Mouse (Mus musculus) spleen, postnatal 4 days (tissue): ENCODE measurements around the gene Ctcfl.

Source experiments
- DNase-seq, 2 experiments: peaks; one replicate each; pipeline ENCODE4 v3.0.0; 2022; ENCODE audit warnings: low spot score in 2 of 2

Ctcfl gene

GRCm38 (mm10) chr2:173083106-173083505, 36.2 kb downstream of the Ctcfl start:
- no peak for DNase-seq

- no peak for DNase-seq
Measured at GRCm38 (mm10) chr2:173082706-173083105, 36.6 kb downstream of the Ctcfl start.

DNA sequence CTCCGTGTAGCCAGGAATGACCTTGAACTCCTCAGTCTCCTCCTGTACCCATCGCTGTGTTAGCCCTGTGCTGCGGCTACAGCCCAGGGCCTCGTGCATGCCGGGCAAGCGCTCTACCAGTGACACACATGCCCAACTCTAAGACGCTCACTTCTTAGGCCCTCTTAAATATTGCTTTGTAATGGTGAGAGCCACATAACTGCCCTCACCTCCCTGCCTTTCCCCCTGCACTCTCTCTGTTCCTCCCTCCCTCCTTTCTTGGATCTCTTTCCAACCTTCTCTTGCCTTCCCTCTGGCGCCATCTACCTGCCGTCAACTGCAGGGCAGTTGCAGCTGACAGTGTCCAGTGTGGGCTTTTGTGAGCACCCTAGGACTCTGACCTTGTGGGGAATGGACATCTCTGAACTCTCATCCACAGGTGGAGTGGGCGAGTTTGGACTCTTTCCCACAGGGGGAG, 38.5 kb downstream of the Ctcfl start:
- peak; percentile 82 to 91 for DNase-seq

DNA sequence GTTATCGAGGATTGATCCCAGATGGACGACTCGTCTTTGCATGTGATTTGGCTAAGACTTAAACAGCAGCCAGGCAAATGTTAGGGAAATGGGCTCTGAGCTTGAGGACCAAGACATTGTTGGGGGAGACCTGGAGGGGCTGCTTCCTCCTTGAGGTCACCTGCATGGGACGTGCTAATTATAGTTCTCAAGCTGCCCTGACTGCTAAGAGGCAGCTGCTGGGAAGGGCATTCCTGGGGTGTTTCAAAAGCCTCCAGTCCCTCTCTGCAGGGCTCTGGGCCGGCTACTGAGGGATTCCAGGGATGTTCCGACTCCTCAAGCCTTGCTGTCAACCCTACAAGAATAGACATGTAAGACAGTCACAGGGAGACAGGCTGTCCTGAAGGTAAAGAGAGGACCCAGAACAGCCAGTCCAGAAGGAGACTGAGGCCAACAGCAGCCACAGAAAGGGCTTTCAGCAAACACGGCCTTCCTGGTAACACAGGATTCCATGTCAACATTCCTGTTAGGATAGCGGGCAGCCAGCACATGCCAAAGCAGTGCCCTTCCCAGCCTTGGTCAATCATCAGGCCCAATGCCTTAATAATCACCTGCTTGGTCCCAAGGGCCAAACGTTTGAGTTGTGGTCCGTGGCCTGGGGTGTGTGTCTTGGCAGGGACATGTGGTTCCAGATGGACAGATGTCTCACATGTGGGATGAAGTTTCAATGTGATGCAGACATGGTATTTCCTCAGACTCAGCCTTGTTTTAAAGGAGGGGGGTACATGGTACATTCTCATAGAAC, 39.4 kb downstream of the Ctcfl start:
- no peak for DNase-seq

DNA sequence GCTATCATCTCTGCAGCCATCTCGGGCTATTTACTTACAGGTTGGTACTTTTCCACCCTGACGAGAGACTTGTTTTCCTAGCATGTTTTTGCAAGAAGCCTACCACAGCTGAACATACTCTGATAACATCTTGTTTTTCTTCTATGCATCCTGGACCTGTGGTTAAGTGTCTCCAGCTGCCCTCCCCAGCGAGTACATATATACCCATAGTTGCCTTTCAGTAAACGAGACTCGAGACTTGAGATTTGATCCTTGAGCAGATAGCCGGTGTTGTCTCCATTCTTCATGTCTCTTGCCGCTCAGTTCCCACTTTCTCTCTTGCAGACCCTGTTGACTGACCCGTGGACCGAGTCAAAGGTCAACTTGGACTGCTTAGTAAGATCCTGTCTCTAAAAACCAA, 42.4 kb downstream of the Ctcfl start:
- no peak for DNase-seq

- no peak for DNase-seq
Measured at GRCm38 (mm10) chr2:173073666-173074065, 45.7 kb downstream of the Ctcfl start.

DNA sequence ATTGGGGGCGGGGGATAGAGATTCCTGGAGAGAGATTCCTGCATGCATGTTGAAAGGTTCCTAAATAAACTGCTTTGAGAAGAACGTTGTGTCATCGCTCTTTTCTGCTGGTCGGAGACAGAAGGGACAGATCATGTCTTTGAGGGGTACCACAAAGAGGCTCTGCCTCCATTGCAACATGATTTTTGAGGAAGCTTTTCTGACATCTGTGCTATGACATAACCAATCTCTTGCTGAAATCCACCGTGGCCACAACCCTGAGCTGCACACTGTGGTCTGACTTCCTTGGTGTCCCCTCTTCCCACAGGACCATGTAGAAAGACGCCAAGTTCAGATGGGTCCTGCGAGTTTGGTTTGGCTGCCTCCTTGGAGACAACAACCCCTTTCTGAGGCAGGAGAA, 46.4 kb downstream of the Ctcfl start:
- DNase-seq, result no peak

GRCm38 (mm10) chr2:173064864-173065263, 54.5 kb downstream of the Ctcfl start:
- no peak for DNase-seq

GRCm38 (mm10) chr2:173063219-173063618, 56.1 kb downstream of the Ctcfl start:
- no peak for DNase-seq

DNA sequence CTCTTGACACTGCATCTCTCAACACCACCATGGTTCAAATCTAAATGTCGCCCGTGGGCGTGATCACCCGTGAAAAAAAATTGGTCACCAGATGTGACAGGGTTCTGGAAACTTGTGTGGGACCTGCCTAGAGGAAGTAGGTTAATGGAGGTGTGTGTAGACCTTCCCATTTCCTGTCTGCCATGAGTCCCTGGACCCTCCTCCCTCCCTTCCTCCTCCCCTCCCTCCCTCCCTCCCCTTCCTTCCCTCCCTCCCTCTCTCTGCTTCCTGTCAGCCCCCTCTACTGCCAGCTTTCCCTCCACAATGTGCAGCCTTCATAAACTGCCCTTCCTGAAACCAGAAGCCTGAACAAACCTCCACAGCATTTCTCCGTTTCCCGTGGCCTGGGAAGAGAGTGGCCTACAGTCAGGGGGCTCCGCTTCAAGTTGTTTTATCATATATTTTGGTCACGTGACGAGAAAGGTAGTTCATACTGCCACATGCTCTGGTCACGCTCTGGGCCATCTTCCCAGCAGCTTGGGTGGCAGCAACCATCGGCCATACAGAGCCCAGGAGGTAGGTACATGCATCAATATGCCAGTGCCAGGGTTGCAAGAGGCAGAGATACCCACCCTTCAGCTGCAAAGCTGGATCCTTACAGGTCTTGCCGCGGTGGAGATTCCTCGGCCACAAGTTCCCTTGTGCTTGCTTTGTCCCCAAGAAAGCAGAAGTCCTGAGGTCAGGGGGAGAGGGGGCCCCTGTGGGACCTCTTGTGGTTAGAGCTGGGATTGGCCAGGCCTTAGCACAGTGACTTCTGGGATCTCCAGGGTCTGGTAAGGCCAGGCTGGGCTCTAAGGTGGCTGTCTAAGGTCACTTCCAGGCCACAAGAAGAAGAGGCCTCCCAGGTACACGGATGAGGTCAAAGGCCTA, 57.6 kb downstream of the Ctcfl start:
- peak; percentile 65 to 79 for DNase-seq

- peak; percentile 19 to 65 for DNase-seq
Measured at GRCm38 (mm10) chr2:173060450-173060849, 58.9 kb downstream of the Ctcfl start.

- DNase-seq, result no peak
Measured at GRCm38 (mm10) chr2:173058263-173058662, 61.1 kb downstream of the Ctcfl start.

DNA sequence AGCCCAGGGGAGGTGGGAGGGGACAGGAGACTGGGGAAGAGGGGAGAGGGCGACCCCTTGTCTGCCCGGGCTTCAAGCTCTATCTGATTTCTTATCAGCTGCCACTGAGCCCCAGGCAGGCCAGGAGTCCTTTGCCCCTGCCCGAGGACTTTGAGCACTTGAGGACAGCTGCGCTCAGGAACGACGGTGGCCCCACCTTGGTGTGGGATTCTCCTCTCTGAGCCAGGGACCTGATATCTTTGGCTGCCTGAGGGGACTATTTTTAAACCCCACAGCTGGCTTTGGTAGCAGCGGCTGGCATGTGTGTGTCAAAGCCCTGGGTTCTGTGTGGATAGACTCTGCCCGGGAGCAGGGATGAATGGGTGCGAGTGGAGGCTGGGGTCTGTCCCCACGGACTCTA, 61.7 kb downstream of the Ctcfl start:
- DNase-seq, result peak in 1 of 2 experiments; percentile 66

DNA sequence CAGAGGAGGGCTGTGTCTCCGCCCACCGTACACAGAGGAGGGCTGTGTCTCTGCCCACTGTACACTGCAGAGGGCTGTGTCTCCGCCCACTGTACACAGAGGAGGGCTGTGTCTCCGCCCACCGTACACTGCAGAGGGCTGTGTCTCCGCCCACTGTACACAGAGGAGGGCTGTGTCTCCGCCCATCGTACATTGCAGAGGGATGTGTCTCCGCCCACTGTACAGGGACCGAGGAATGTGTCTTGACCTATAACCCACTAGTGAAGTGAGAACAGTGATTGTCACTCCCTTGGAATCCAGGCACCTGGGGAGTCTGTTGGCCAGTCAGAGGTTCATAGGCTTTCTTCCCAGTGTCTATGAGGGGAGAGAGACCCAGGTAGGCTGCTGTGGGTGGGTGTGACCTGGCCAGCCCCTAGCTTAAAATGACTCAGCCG, 62.4 kb downstream of the Ctcfl start:
- peak; percentile 44 to 64 for DNase-seq

GRCm38 (mm10) chr2:173056303-173056881, 62.9 kb downstream of the Ctcfl start:
- peak in 1 of 2 experiments; percentile 12 for DNase-seq

DNA sequence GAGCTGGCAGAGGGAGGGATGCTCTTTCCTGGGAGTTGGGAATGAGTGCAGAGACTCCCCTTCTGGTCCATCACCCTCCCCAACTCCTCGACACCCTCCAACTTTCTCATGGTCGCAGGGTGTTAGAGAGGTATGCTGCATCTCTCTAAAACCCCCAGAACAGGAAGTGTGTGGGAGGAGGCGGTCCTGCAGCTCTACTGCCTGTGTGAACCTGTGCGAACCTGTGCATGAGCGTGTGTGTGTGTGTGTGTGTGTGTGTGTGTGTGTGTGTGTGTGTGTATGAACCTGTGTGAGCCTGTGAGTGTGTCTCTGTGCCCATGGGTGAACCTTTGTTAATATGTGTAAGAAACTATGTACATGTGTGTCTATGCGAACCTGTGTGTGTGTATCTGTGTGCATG, 65.5 kb downstream of the Ctcfl start:
- DNase-seq, result peak; percentile 48 to 67

DNA sequence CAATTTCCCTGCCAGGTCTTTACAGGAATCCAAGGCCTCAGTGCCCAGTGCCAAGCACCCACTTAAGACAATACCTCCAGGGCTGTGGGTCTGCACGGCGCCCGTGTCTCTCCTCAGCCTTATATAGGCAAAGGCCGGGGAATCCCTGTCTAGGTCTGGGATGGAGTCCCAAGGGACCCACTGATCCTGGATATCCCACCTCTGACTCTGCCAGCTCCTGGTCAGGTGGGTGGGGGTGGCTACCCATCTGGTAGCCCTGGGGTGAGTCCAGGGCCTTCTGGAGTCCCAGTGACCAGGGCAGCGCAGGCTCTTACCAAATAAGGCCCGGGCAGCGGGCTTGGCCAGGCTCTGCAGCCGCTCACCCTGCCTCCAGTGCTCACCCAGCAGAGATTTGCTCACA, 66.4 kb downstream of the Ctcfl start:
- peak in 1 of 2 experiments; percentile 68 for DNase-seq

- no peak for DNase-seq
Measured at GRCm38 (mm10) chr2:173050604-173051382, 68.5 kb downstream of the Ctcfl start.

GRCm38 (mm10) chr2:173049817-173050216, 69.5 kb downstream of the Ctcfl start:
- no peak for DNase-seq

GRCm38 (mm10) chr2:173049231-173049630, 70.1 kb downstream of the Ctcfl start:
- DNase-seq, result no peak

DNA sequence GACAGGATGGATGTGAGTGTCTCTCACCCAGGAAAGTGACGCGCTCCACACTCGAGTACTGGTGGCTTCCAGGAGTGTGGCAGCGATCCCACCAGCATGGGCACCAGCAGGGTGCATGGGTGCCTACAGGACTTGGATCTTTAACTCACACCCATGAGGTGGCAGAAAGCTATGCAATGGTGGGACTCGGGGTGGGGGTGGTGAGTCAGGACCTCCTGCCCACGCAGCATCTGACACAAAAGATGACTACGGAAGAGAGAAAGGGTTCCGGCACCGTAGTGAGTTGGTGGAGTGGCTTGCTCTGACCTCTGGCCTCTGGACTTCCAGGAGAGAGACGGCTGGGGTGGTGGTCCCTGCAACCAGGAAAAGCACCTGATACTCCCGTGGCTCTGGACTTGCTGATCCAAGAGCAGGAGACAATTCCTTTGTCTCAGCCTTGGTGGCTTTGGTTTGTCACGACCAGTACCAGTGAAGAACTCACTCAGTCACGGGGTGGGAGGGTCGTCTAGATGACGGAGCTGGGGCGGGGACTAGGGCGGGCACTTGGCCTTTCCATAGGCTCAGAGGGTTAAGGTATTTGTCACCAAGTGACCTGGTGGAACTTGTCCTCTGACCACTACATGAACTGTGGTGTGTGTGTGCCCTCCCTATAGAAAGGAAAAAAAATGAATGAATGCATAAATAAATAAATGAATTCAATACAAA, 71.1 kb downstream of the Ctcfl start:
- no peak for DNase-seq
